Mouse (Mus musculus) midbrain, embryonic 10.5 days (tissue): ENCODE measurements around the gene Itgb5. TPM values are rescaled to one million over a fixed set of nuclear protein-coding genes. Genes with fewer than 3 reads are reported as not detected.

Experiments
- DNase-seq: peaks from one replicate; pipeline ENCODE4 v3.0.0-alpha.2; 2017; ENCODE audit warnings: low spot score
- H3K27ac ChIP-seq: fragments of 300-500 bp; sonication (generic); replicated peaks from 2 replicates; pipeline ENCODE4 v1.5.1; 2016; ENCODE audit warnings: mild to moderate bottlenecking
- H3K27me3 ChIP-seq: fragments of 300-500 bp; sonication (generic); 2 replicates; pipeline ENCODE4 v1.6.1; 2016; ENCODE audit warnings: low read depth, mild to moderate bottlenecking; ENCODE audit not compliant: poor library complexity, severe bottlenecking
- H3K36me3 ChIP-seq: fragments of 300-500 bp; sonication (generic); 2 replicates; pipeline ENCODE4 v1.6.1; 2016; ENCODE audit warnings: mild to moderate bottlenecking, moderate library complexity
- H3K4me1 ChIP-seq: fragments of 300-500 bp; sonication (generic); 2 replicates; pipeline ENCODE4 v1.6.1; 2016
- H3K4me3 ChIP-seq: fragments of 300-500 bp; sonication (generic); 2 replicates; pipeline ENCODE4 v1.5.1; 2016; ENCODE audit warnings: mild to moderate bottlenecking, moderate library complexity
- H3K9me3 ChIP-seq: fragments of 300-500 bp; sonication (generic); replicated peaks from 2 replicates; pipeline ENCODE4 v1.6.1; 2016; ENCODE audit warnings: mild to moderate bottlenecking
- WGBS: fragments of 180-500 bp; shearing (Covaris S2); methylation state at CpG from one replicate; pipeline ENCODE4 v1.1.7; 2016; 5-methylcytosine and 5-hydroxymethylcytosine counted together
- polyA plus RNA-seq: library from polyadenylated mRNA; unstranded; fragments of >200 nt; fragmentation: Nextera tagmentation; extraction: Ambion mirVana; gene quantifications from 2 replicates; pipeline ENCODE4 v1.2.1, GENCODE M21; 2016

The Itgb5 gene
- polyA plus RNA-seq, 1 experiment from 2014 or later: 9.0 TPM

- Histone ChIP-seq H3K36me3 (no peaks in the 10 kb centered on the region), H3K4me3 (no peak overlapping the region), H3K4me1 (peaks cover 27% of the 10 kb centered on the region), H3K27me3 (no peaks in the 10 kb centered on the region), H3K27ac (peak overlapping the region; percentile 73), H3K9me3 (no peaks in the 10 kb centered on the region)
- WGBS: 62% methylated on average over 11 of the region's 11 CpGs
- DNase-seq: peak; percentile 33
Observed at GRCm38 (mm10) chr16:33942341-33942740, 112.9 kb downstream of the Itgb5 start.

DNA sequence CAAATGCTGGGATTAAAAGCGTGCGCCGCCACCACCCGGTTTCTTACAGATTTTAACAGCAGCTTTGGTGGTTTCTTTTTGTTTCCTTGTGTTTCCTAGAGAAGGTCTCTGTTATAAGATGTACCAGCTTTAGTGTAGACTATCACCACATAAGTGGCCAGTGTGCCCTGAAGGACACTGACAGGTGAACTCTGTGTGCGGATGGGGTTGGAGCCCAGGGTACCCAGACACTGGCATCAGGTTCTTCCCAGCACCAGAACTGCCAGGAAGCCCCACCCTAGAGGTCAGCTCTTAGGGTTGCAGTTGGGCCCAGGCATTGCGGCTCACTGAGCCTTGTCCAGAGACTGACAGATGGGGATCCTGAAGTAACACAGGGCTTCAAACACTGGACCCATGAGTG, 113.9 kb downstream of the Itgb5 start:
- no peak for DNase-seq
- Histone ChIP-seq H3K27me3 (no peaks in the 10 kb centered on the region), H3K4me3 (no peak overlapping the region), H3K36me3 (no peaks in the 10 kb centered on the region), H3K9me3 (no peaks in the 10 kb centered on the region), H3K27ac (no peak overlapping the region; the same call in 1 of the 2 replicates), H3K4me1 (peaks cover 27% of the 10 kb centered on the region)
- 95% methylated on average over 6 of the region's 6 CpGs for WGBS

GRCm38 (mm10) chr16:33944126-33944525, 114.7 kb downstream of the Itgb5 start:
- no peak for DNase-seq
- H3K4me3 ChIP-seq: no peak overlapping the region
- H3K27ac ChIP-seq: no peak overlapping the region
- no peaks in the 10 kb centered on the region for H3K27me3 ChIP-seq
- no peaks in the 10 kb centered on the region for H3K9me3 ChIP-seq
- 90% methylated on average over 4 of the region's 4 CpGs for WGBS
- H3K36me3 ChIP-seq: no peaks in the 10 kb centered on the region
- peaks cover 27% of the 10 kb centered on the region for H3K4me1 ChIP-seq

DNA sequence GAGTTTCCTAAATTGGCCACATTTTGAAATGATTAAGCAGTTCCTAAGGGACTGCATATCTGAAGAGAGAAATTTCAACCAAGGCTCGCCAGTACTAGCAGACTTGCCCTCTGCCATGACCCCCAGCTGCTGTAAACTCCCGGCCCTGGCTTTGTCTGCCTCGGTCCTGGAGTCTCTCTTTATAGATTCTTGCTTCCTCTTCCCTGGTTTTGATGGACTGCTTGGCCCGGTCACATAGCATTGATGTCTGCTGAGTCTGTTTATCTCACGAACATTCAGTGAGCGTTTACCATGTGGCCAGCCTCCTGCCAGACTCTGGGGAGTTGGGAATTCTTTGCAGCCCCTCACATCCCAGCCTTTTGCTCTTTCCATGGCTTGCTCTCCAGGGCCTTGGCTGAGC, 115.3 kb downstream of the Itgb5 start:
- WGBS: 57% methylated on average over 6 of the region's 6 CpGs
- H3K4me1 ChIP-seq: peaks cover 27% of the 10 kb centered on the region
- H3K4me3 ChIP-seq: no peak overlapping the region
- no peak overlapping the region for H3K27ac ChIP-seq
- DNase-seq: no peak
- H3K27me3 ChIP-seq: no peaks in the 10 kb centered on the region
- no peaks in the 10 kb centered on the region for H3K36me3 ChIP-seq
- H3K9me3 ChIP-seq: no peaks in the 10 kb centered on the region

GRCm38 (mm10) chr16:33946021-33946420, 116.6 kb downstream of the Itgb5 start:
- Histone ChIP-seq H3K9me3 (no peaks in the 10 kb centered on the region), H3K4me1 (peaks cover 24% of the 10 kb centered on the region), H3K4me3 (no peak overlapping the region), H3K27ac (no peak overlapping the region), H3K36me3 (no peaks in the 10 kb centered on the region), H3K27me3 (no peaks in the 10 kb centered on the region)
- no peak for DNase-seq
- 80% methylated on average over 7 of the region's 7 CpGs for WGBS

DNA sequence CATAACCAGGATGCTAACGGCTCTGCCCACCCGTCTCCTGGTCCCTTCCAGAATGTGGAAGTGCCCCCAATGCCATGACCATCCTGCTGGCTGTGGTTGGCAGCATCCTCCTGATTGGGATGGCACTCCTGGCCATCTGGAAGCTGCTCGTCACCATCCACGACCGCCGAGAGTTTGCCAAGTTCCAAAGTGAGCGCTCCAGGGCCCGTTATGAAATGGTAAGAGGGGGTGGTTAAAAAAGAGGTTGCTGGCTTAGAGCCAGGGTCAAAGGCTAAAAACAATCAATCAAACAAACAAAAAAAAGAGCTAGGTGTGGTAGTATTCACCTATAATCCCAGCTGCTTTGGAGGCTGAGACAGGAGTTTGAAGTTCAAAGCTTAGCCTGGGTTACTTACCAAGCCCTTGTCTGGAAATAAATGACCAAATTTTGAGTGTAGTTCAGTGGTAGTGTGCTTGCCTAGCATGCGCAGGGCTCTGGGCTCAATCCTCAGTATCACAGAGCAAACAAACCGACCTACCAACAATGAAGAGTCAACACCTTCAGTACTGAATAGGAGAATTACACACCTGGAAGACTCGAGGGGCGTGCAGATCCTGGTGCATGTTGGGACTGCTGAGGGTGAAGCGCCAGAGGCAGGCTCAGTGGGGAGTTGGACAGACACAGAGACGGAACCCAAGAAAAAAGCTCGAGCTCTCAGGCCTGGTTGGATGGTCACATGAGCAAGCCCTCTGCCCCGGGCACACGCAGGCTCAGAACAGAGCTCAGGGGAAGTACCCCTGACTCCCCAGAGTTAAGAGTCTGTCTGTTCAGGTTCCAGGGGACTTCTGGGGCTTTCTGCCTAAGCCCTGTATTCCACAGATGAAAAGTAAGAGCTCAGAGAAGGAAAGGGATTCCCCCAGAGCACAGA, 118.5 kb downstream of the Itgb5 start:
- Histone ChIP-seq H3K4me3 (no peak overlapping the region), H3K9me3 (no peaks in the 10 kb centered on the region), H3K27ac (peak overlapping the region; percentile 33; the same call in 1 of the 2 replicates), H3K36me3 (peaks cover 9% of the 10 kb centered on the region), H3K4me1 (peaks cover 5% of the 10 kb centered on the region; the same call in 1 of the 2 replicates), H3K27me3 (no peaks in the 10 kb centered on the region)
- no peak for DNase-seq
- 87% methylated on average over 17 of the region's 17 CpGs for WGBS

DNA sequence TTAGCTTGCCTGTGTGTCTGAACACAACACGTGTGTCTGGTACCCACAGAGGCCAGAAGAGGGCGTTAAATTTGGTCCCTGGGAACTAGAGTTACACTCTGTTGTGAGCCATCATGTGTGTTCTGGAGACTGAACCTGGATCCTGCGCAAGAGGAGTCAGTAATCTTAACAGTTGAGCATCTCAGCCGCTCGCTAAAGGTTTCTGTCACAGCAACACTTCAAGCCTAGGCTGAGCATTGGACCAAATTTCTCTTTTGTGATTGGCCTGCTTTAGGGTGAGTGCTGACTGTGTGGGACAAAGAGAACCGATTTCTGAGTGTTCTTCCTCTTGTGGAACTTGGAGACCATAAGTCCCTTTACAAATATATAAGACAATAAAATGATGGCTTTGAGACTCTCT, 120.9 kb downstream of the Itgb5 start:
- DNase-seq: no peak
- Histone ChIP-seq H3K27ac (no peak overlapping the region), H3K9me3 (no peaks in the 10 kb centered on the region), H3K36me3 (peaks cover 34% of the 10 kb centered on the region), H3K4me3 (no peak overlapping the region), H3K27me3 (no peaks in the 10 kb centered on the region), H3K4me1 (peaks cover 5% of the 10 kb centered on the region; the same call in 1 of the 2 replicates)
- WGBS: 85% methylated on average over 6 of the region's 6 CpGs

DNA sequence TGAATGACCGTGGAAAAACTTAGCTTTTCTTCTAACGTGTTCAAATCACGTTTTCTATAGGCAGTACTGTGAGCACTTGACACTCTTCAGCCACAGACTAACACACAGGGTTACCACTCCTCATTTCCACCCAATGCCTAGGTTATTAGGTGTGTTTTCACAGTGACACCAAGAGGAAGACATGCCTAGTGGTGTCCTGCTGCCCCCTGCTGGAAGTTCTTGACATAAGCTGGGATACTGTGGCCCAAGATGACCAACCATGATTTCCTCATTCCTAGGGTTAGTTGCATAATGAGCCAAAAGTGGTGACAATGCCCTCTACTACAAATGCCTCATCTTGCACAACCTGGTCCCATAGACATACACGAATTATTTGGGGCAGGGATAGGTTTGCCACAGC, 121.4 kb downstream of the Itgb5 start:
- no peak overlapping the region for H3K27ac ChIP-seq
- H3K9me3 ChIP-seq: no peaks in the 10 kb centered on the region
- peaks cover 5% of the 10 kb centered on the region; the same call in 1 of the 2 replicates for H3K4me1 ChIP-seq
- H3K36me3 ChIP-seq: peaks cover 38% of the 10 kb centered on the region
- no peak overlapping the region for H3K4me3 ChIP-seq
- 40% methylated on average over 4 of the region's 4 CpGs for WGBS
- H3K27me3 ChIP-seq: no peaks in the 10 kb centered on the region
- DNase-seq: peak; percentile 70

DNA sequence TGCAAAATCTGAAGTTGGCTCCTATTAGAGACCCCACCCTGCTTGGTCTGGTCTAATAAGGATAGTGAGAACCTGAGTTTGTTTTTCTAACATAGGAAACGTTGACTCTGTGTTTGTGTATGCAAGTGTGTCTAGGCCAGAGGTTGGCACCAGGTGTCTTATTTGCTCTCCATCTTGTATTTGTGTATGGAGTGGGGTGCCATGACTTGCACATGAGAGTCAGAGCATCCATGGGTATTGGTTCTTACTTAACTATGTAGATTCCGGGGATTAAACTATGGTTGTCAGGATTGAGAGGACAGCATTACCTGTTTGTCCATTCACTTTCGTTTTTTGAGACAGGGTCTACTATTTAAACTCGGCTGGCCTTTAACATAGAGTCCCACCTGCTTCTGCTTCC, 123.5 kb downstream of the Itgb5 start:
- Histone ChIP-seq H3K36me3 (peaks cover 60% of the 10 kb centered on the region), H3K27ac (no peak overlapping the region), H3K4me3 (no peak overlapping the region), H3K4me1 (no peaks in the 10 kb centered on the region), H3K9me3 (no peaks in the 10 kb centered on the region), H3K27me3 (no peaks in the 10 kb centered on the region)
- no peak for DNase-seq
- 88% methylated on average over 4 of the region's 4 CpGs for WGBS

- peaks cover 78% of the 10 kb centered on the region for H3K36me3 ChIP-seq
- WGBS: 95% methylated on average over 1 of the region's 1 CpGs
Observed at GRCm38 (mm10) chr16:33954793-33955192, 125.3 kb downstream of the Itgb5 start.

GRCm38 (mm10) chr16:33963509-33963908, 134.0 kb downstream of the Itgb5 start:
- DNase-seq: no peak
- 92% methylated on average over 6 of the region's 6 CpGs for WGBS
- Histone ChIP-seq H3K4me1 (peaks cover 23% of the 10 kb centered on the region), H3K36me3 (peaks cover 65% of the 10 kb centered on the region), H3K27ac (no peak overlapping the region), H3K4me3 (no peak overlapping the region), H3K27me3 (no peaks in the 10 kb centered on the region), H3K9me3 (no peaks in the 10 kb centered on the region)

More at GRCm38 (mm10) chr16:33954793-33955192, 125.3 kb downstream of the Itgb5 start:
- Histone ChIP-seq H3K27me3 (no peaks in the 10 kb centered on the region), H3K4me1 (no peaks in the 10 kb centered on the region), H3K9me3 (no peaks in the 10 kb centered on the region), H3K27ac (no peak overlapping the region), H3K4me3 (no peak overlapping the region)
- no peak for DNase-seq

DNA sequence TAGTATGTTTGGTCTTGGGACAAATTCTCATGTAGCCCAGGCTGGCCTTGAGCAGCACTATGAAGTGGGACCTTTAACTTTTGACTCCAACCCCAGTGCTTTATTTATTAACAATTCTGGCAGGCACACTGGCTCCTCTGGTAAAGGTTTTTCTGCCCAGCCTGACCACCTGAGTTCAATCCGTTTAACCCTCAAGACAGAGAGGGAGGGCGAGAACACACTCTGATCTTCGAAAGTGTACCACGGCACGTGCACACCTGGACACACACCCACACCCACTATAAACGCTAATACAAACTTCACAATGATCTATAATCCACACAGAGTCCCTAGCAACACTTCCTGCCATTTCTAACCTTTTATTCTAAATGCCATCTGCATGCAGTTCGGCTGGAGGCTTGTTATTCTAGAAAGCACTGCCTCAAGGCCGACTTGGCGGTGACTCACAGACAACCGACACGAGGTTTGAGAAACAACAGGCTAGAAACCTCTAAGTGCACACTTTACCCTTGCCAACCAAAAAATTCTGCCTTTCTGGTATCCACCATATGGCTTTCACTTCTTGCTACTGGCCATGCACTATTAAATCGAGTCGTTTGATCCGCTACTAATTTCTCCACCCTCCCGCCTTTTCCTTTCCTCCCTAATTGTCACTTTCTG, 136.5 kb downstream of the Itgb5 start:
- peaks cover 40% of the 10 kb centered on the region for H3K36me3 ChIP-seq
- WGBS: 21% methylated on average over 15 of the region's 15 CpGs
- peak overlapping the region; percentile 90 for H3K27ac ChIP-seq
- no peaks in the 10 kb centered on the region for H3K9me3 ChIP-seq
- no peaks in the 10 kb centered on the region for H3K27me3 ChIP-seq
- DNase-seq: no peak
- peaks cover 23% of the 10 kb centered on the region for H3K4me1 ChIP-seq
- peak overlapping the region; percentile 73 for H3K4me3 ChIP-seq
